Mouse (Mus musculus) MEL-GATA-1-ER (cell line): ENCODE results near the gene Vwa8.
"Not testable (repeated sequence)": the region's sequence is repeated elsewhere in the genome, so short reads cannot be mapped to it uniquely, and the experiment has no call there.

Source experiments
- DNase-seq: peaks from one replicate; pipeline ENCODE4 v3.0.0-alpha.2; 2012; ENCODE audit warnings: low read depth; ENCODE audit errors: extremely low read depth

Vwa8 gene

GRCm38 (mm10) chr14:78983104-78983503 is 134.3 kb downstream of the Vwa8 start:
- DNase-seq: no peak

- no peak for DNase-seq
Observed at GRCm38 (mm10) chr14:78984296-78984695, 135.4 kb downstream of the Vwa8 start.

GRCm38 (mm10) chr14:78987543-78987942 is 138.7 kb downstream of the Vwa8 start:
- no peak for DNase-seq

- no peak for DNase-seq
Observed at GRCm38 (mm10) chr14:78992456-78992855, 143.6 kb downstream of the Vwa8 start.

- DNase-seq: no peak
Observed at GRCm38 (mm10) chr14:78993515-78993914, 144.7 kb downstream of the Vwa8 start.

- no peak for DNase-seq
Observed at GRCm38 (mm10) chr14:78996359-78996758, 147.5 kb downstream of the Vwa8 start.

- DNase-seq: no peak
Observed at GRCm38 (mm10) chr14:79003576-79003975, 154.7 kb downstream of the Vwa8 start.

GRCm38 (mm10) chr14:79017710-79018109 is 168.9 kb downstream of the Vwa8 start:
- DNase-seq: not testable (repeated sequence)

GRCm38 (mm10) chr14:79018564-79018963 is 169.7 kb downstream of the Vwa8 start:
- DNase-seq: no peak

GRCm38 (mm10) chr14:79021725-79022124 is 172.9 kb downstream of the Vwa8 start:
- DNase-seq: no peak

GRCm38 (mm10) chr14:79028996-79029575 is 180.2 kb downstream of the Vwa8 start:
- DNase-seq: no peak

- no peak for DNase-seq
Observed at GRCm38 (mm10) chr14:79030715-79031114, 181.9 kb downstream of the Vwa8 start.

GRCm38 (mm10) chr14:79031230-79031740 is 182.4 kb downstream of the Vwa8 start:
- DNase-seq: no peak

GRCm38 (mm10) chr14:79033396-79033795 is 184.5 kb downstream of the Vwa8 start:
- no peak for DNase-seq

- DNase-seq: no peak
Observed at GRCm38 (mm10) chr14:79034511-79034913, 185.7 kb downstream of the Vwa8 start.

GRCm38 (mm10) chr14:79035575-79035974 is 186.7 kb downstream of the Vwa8 start:
- no peak for DNase-seq

- DNase-seq: no peak
Observed at GRCm38 (mm10) chr14:79047186-79047585, 198.3 kb downstream of the Vwa8 start.

- DNase-seq: no peak
Observed at GRCm38 (mm10) chr14:79047956-79048355, 199.1 kb downstream of the Vwa8 start.

GRCm38 (mm10) chr14:79049544-79049943 is 200.7 kb downstream of the Vwa8 start:
- DNase-seq: no peak

GRCm38 (mm10) chr14:79065636-79066035 is 216.8 kb downstream of the Vwa8 start:
- DNase-seq: no peak

GRCm38 (mm10) chr14:79069515-79069914 is 220.7 kb downstream of the Vwa8 start:
- no peak for DNase-seq

GRCm38 (mm10) chr14:79074786-79075185 is 225.9 kb downstream of the Vwa8 start:
- DNase-seq: no peak

- no peak for DNase-seq
Observed at GRCm38 (mm10) chr14:79076560-79077300, 227.9 kb downstream of the Vwa8 start.
